Mouse (Mus musculus) hindbrain, embryonic 11.5 days (tissue): ENCODE data around the gene Klhl26. TPM values are rescaled to one million over a fixed set of nuclear protein-coding genes. Genes with fewer than 3 reads are reported as not detected.

Source experiments
- ATAC-seq: fragments of 200-750 bp; cut with Nextera tagmentation; 2 replicates; pipeline ENCODE4 v1.8.0; 2017; ENCODE audit warnings: mild to moderate bottlenecking, moderate TSS enrichment, moderate library complexity; ENCODE audit not compliant: low FRiP score
- DNase-seq: peaks from one replicate; pipeline ENCODE4 v3.0.0-alpha.2; 2015; ENCODE audit warnings: low spot score
- H3K27ac ChIP-seq: fragments of 300-500 bp; sonication (generic); 2 replicates; pipeline ENCODE4 v1.5.1; 2014; ENCODE audit warnings: mild to moderate bottlenecking, low read depth, low read length
- H3K27me3 ChIP-seq: fragments of 300-500 bp; sonication (generic); 2 replicates; pipeline ENCODE4 v1.6.1; 2014; ENCODE audit warnings: mild to moderate bottlenecking, low read length, moderate library complexity, mixed read lengths; ENCODE audit not compliant: control insufficient read depth, insufficient read depth
- H3K36me3 ChIP-seq: fragments of 300-500 bp; sonication (generic); 2 replicates; pipeline ENCODE4 v1.6.1; 2014; ENCODE audit warnings: mild to moderate bottlenecking, low read length, moderate library complexity, mixed read lengths; ENCODE audit not compliant: control insufficient read depth, insufficient read depth
- H3K4me1 ChIP-seq: fragments of 300-500 bp; sonication (generic); replicated peaks from 2 replicates; pipeline ENCODE4 v1.6.1; 2014; ENCODE audit warnings: low read length, mixed read lengths; ENCODE audit not compliant: control insufficient read depth, insufficient read depth
- H3K4me2 ChIP-seq: fragments of 300-500 bp; sonication (generic); replicated peaks from 2 replicates; pipeline ENCODE4 v1.6.1; 2014; ENCODE audit warnings: mild to moderate bottlenecking, low read depth, low read length
- H3K4me3 ChIP-seq: fragments of 300-500 bp; sonication (generic); 2 replicates; pipeline ENCODE4 v1.5.1; 2014; ENCODE audit warnings: low read depth, low read length
- H3K9ac ChIP-seq: fragments of 300-500 bp; sonication (generic); 2 replicates; pipeline ENCODE4 v1.6.1; 2014; ENCODE audit warnings: low read depth, low read length
- H3K9me3 ChIP-seq: fragments of 300-500 bp; sonication (generic); 2 replicates; pipeline ENCODE4 v1.6.1; 2016; ENCODE audit warnings: low read length; ENCODE audit not compliant: control insufficient read depth
- WGBS: fragments of 180-500 bp; shearing (Covaris S2); extraction: QIAGEN DNeasy Blood & Tissue Kit; methylation state at CpG from one replicate; pipeline ENCODE4 v1.1.7; 2014; 5-methylcytosine and 5-hydroxymethylcytosine counted together
- polyA plus RNA-seq: library from polyadenylated mRNA; unstranded; fragments of >200 nt; fragmentation: Nextera tagmentation; extraction: Ambion mirVana; gene quantifications from 2 replicates; pipeline ENCODE4 v1.2.1, GENCODE M21; 2014

Gene Klhl26
- polyA plus RNA-seq, 1 experiment from 2014 or later, result 11.1 TPM

- H3K4me1 ChIP-seq, result peaks cover 17% of the 10 kb centered on the region
- H3K4me3 ChIP-seq, result peak within 1 kb of the TSS; percentile 37
- ATAC-seq (peak; percentile 33; the same call in 1 of the 2 replicates), DNase-seq (peak; percentile 48)
- no peaks in the 10 kb centered on the region for H3K9me3 ChIP-seq
- H3K36me3 ChIP-seq, result no peaks in the 10 kb centered on the region
- 3% methylated on average over 33 of the region's 33 CpGs for WGBS
- no peak within 1 kb of the TSS for H3K27ac ChIP-seq
- peak within 1 kb of the TSS; percentile 60 for H3K9ac ChIP-seq
- peaks cover 82% of the 10 kb centered on the region for H3K27me3 ChIP-seq
- H3K4me2 ChIP-seq, result peak within 1 kb of the TSS; percentile 63
Measured at GRCm38 (mm10) chr8:70486941-70487520, 10.3 kb upstream of the Klhl26 start, which contains the start of gene Tmem59l. Gene Tmem59l, minus strand, starts transcription at chr8:70487358.

- Histone ChIP-seq H3K9me3 (no peaks in the 10 kb centered on the region), H3K36me3 (no peaks in the 10 kb centered on the region), H3K4me2 (no peak overlapping the region; the same call in 1 of the 2 replicates), H3K9ac (no peak overlapping the region), H3K27me3 (peaks cover 74% of the 10 kb centered on the region), H3K4me1 (peaks cover 17% of the 10 kb centered on the region), H3K4me3 (no peak overlapping the region), H3K27ac (no peak overlapping the region)
- DNase-seq (no peak), ATAC-seq (no peak)
- 52% methylated on average over 7 of the region's 7 CpGs for WGBS
Measured at GRCm38 (mm10) chr8:70486191-70486681, 9.5 kb upstream of the Klhl26 start.

- Histone ChIP-seq H3K27me3 (peaks cover 41% of the 10 kb centered on the region), H3K9me3 (no peaks in the 10 kb centered on the region), H3K9ac (no peak overlapping the region), H3K4me2 (no peak overlapping the region), H3K36me3 (no peaks in the 10 kb centered on the region), H3K4me3 (no peak overlapping the region), H3K27ac (no peak overlapping the region), H3K4me1 (peaks cover 4% of the 10 kb centered on the region)
- WGBS, result 43% methylated on average over 2 of the region's 2 CpGs
- DNase-seq (no peak), ATAC-seq (no peak)
Measured at GRCm38 (mm10) chr8:70482943-70483342, 6.2 kb upstream of the Klhl26 start.

- H3K36me3 ChIP-seq, result no peaks in the 10 kb centered on the region
- no peak overlapping the region for H3K9ac ChIP-seq
- H3K4me2 ChIP-seq, result no peak overlapping the region
- no peak for ATAC-seq
- peaks cover under 1% of the 10 kb centered on the region; the same call in 1 of the 2 replicates for H3K4me1 ChIP-seq
- no peak overlapping the region for H3K4me3 ChIP-seq
- no peaks in the 10 kb centered on the region for H3K9me3 ChIP-seq
- no peak for DNase-seq
- peaks cover 32% of the 10 kb centered on the region for H3K27me3 ChIP-seq
- H3K27ac ChIP-seq, result no peak overlapping the region
- WGBS, result 70% methylated on average over 3 of the region's 3 CpGs
Measured at GRCm38 (mm10) chr8:70481908-70482307, 5.1 kb upstream of the Klhl26 start.

- peak; percentile 42 for DNase-seq
- H3K27me3 ChIP-seq, result peaks cover 1% of the 10 kb centered on the region; the same call in 1 of the 2 replicates
- WGBS, result under 1% methylated on average over 21 of the region's 21 CpGs
- no peak overlapping the region for H3K27ac ChIP-seq
- peak; percentile 51 for ATAC-seq
- H3K36me3 ChIP-seq, result no peaks in the 10 kb centered on the region
- peak overlapping the region; percentile 79 for H3K4me3 ChIP-seq
- 0 out of 2 replicates have a peak, but pooled peaks cover 3% of the 10 kb centered on the region for H3K4me1 ChIP-seq
- no peaks in the 10 kb centered on the region for H3K9me3 ChIP-seq
- peak overlapping the region; percentile 88 for H3K4me2 ChIP-seq
- H3K9ac ChIP-seq, result no peak overlapping the region
Measured at GRCm38 (mm10) chr8:70477269-70477982, 658 bp upstream of the Klhl26 start.

GRCm38 (mm10) chr8:70471856-70472255 is 4.9 kb downstream of the Klhl26 start:
- no peaks in the 10 kb centered on the region for H3K36me3 ChIP-seq
- WGBS, result over 99% methylated on average over 7 of the region's 7 CpGs
- H3K4me2 ChIP-seq, result no peak overlapping the region
- no peak overlapping the region for H3K9ac ChIP-seq
- DNase-seq (no peak), ATAC-seq (no peak)
- H3K27me3 ChIP-seq, result no peaks in the 10 kb centered on the region
- no peak overlapping the region for H3K4me3 ChIP-seq
- 0 out of 2 replicates have a peak, but pooled peaks cover 3% of the 10 kb centered on the region for H3K4me1 ChIP-seq
- no peaks in the 10 kb centered on the region for H3K9me3 ChIP-seq
- no peak overlapping the region for H3K27ac ChIP-seq

- Histone ChIP-seq H3K27ac (peak overlapping the region; percentile 12; the same call in 1 of the 2 replicates), H3K27me3 (no peaks in the 10 kb centered on the region), H3K36me3 (no peaks in the 10 kb centered on the region), H3K4me1 (no peaks in the 10 kb centered on the region), H3K4me3 (no peak overlapping the region), H3K9ac (no peak overlapping the region), H3K9me3 (no peaks in the 10 kb centered on the region), H3K4me2 (no peak overlapping the region)
- WGBS, result 60% methylated on average over 2 of the region's 2 CpGs
- ATAC-seq, result no peak
- DNase-seq, result no peak
Measured at GRCm38 (mm10) chr8:70469938-70470337, 6.8 kb downstream of the Klhl26 start.

- H3K27ac ChIP-seq, result peak overlapping the region; percentile 17; the same call in 1 of the 2 replicates
- 67% methylated on average over 10 of the region's 10 CpGs for whole genome bisulfite sequencing
- no peaks in the 10 kb centered on the region for H3K4me1 ChIP-seq
- no peaks in the 10 kb centered on the region for H3K27me3 ChIP-seq
- H3K4me2 ChIP-seq, result no peak overlapping the region
- no peaks in the 10 kb centered on the region for H3K9me3 ChIP-seq
- DNase-seq, result no peak
- no peak for ATAC-seq
- no peaks in the 10 kb centered on the region for H3K36me3 ChIP-seq
- H3K9ac ChIP-seq, result no peak overlapping the region
- H3K4me3 ChIP-seq, result no peak overlapping the region
Measured at GRCm38 (mm10) chr8:70469295-70469916, 7.4 kb downstream of the Klhl26 start.
